Mouse (Mus musculus): Measurements from ENCODE around the gene Bcl2l1. TPM values are rescaled to one million over a fixed set of nuclear protein-coding genes. Genes with fewer than 3 reads are reported as not detected.

The Bcl2l1 gene
- polyA plus RNA-seq, 1 experiment, result 99.2 TPM

GRCm38 (mm10) chr2:152817596-152818291, 13.8 kb downstream of the Bcl2l1 start:
- TF ChIP-seq CTCF (IDR thresholded peaks at IDR 0.05; ENCODE audit: extremely low read depth, insufficient read depth, low read length), result no peak
- TF ChIP-seq POLR2A (IDR thresholded peaks at IDR 0.05; ENCODE audit: extremely low read depth, insufficient read depth, low read length), result no peak
- Histone ChIP-seq H3K4me1 (ENCODE audit: control insufficient read depth, insufficient read depth, low read length) (peaks cover 30% of the 10 kb centered on the region), H3K4me3 (ENCODE audit: insufficient read depth, low read length) (no peak overlapping the region), H3K27ac (ENCODE audit: insufficient read depth, low read length) (peak overlapping the region; percentile 66)

GRCm38 (mm10) chr2:152816657-152817348, 14.7 kb downstream of the Bcl2l1 start:
- TF ChIP-seq POLR2A (IDR thresholded peaks at IDR 0.05; ENCODE audit: extremely low read depth, insufficient read depth, low read length), result no peak
- no peak for TF ChIP-seq CTCF (IDR thresholded peaks at IDR 0.05; ENCODE audit: extremely low read depth, insufficient read depth, low read length)
- peak overlapping the region; percentile 60; the same call in 1 of the 2 replicates for H3K27ac ChIP-seq (ENCODE audit: insufficient read depth, low read length)
- no peak overlapping the region for H3K4me3 ChIP-seq (ENCODE audit: insufficient read depth, low read length)
- peaks cover 31% of the 10 kb centered on the region for H3K4me1 ChIP-seq (ENCODE audit: control insufficient read depth, insufficient read depth, low read length)

- H3K27ac ChIP-seq (ENCODE audit: insufficient read depth, low read length), result peak overlapping the region; percentile 32
- peaks cover 29% of the 10 kb centered on the region for H3K4me1 ChIP-seq (ENCODE audit: control insufficient read depth, insufficient read depth, low read length)
- TF ChIP-seq CTCF (IDR thresholded peaks at IDR 0.05; ENCODE audit: extremely low read depth, insufficient read depth, low read length), result no peak
- TF ChIP-seq POLR2A (IDR thresholded peaks at IDR 0.05; ENCODE audit: extremely low read depth, insufficient read depth, low read length), result no peak
- no peak overlapping the region for H3K4me3 ChIP-seq (ENCODE audit: insufficient read depth, low read length)
Measured at GRCm38 (mm10) chr2:152815879-152816656, 15.5 kb downstream of the Bcl2l1 start.

GRCm38 (mm10) chr2:152814213-152814874, 17.2 kb downstream of the Bcl2l1 start:
- Histone ChIP-seq H3K27ac (ENCODE audit: insufficient read depth, low read length) (no peak overlapping the region), H3K4me3 (ENCODE audit: insufficient read depth, low read length) (no peak overlapping the region), H3K4me1 (ENCODE audit: control insufficient read depth, insufficient read depth, low read length) (peaks cover 26% of the 10 kb centered on the region)
- no peak for TF ChIP-seq CTCF (IDR thresholded peaks at IDR 0.05; ENCODE audit: extremely low read depth, insufficient read depth, low read length)
- no peak for TF ChIP-seq POLR2A (IDR thresholded peaks at IDR 0.05; ENCODE audit: extremely low read depth, insufficient read depth, low read length)

GRCm38 (mm10) chr2:152813232-152813631, 18.3 kb downstream of the Bcl2l1 start:
- Histone ChIP-seq H3K4me1 (ENCODE audit: control insufficient read depth, insufficient read depth, low read length) (peaks cover 21% of the 10 kb centered on the region), H3K4me3 (ENCODE audit: insufficient read depth, low read length) (no peak overlapping the region), H3K27ac (ENCODE audit: insufficient read depth, low read length) (peak overlapping the region; percentile 19; the same call in 1 of the 2 replicates)
- TF ChIP-seq POLR2A (IDR thresholded peaks at IDR 0.05; ENCODE audit: extremely low read depth, insufficient read depth, low read length) (no peak), CTCF (IDR thresholded peaks at IDR 0.05; ENCODE audit: extremely low read depth, insufficient read depth, low read length) (no peak)

GRCm38 (mm10) chr2:152811336-152812165, 20.0 kb downstream of the Bcl2l1 start:
- Histone ChIP-seq H3K27ac (ENCODE audit: insufficient read depth, low read length) (peak overlapping the region; percentile 74), H3K4me1 (ENCODE audit: control insufficient read depth, insufficient read depth, low read length) (peaks cover 13% of the 10 kb centered on the region), H3K4me3 (ENCODE audit: insufficient read depth, low read length) (no peak overlapping the region)
- TF ChIP-seq POLR2A (IDR thresholded peaks at IDR 0.05; ENCODE audit: extremely low read depth, insufficient read depth, low read length), result no peak
- TF ChIP-seq CTCF (IDR thresholded peaks at IDR 0.05; ENCODE audit: extremely low read depth, insufficient read depth, low read length), result no peak

- Histone ChIP-seq H3K4me1 (ENCODE audit: control insufficient read depth, insufficient read depth, low read length) (peaks cover 9% of the 10 kb centered on the region), H3K4me3 (ENCODE audit: insufficient read depth, low read length) (no peak overlapping the region), H3K27ac (ENCODE audit: insufficient read depth, low read length) (peak overlapping the region; percentile 74)
- no peak for TF ChIP-seq CTCF (IDR thresholded peaks at IDR 0.05; ENCODE audit: extremely low read depth, insufficient read depth, low read length)
- TF ChIP-seq POLR2A (IDR thresholded peaks at IDR 0.05; ENCODE audit: extremely low read depth, insufficient read depth, low read length), result no peak
Measured at GRCm38 (mm10) chr2:152810158-152810941, 21.2 kb downstream of the Bcl2l1 start.

GRCm38 (mm10) chr2:152808178-152808577, 23.4 kb downstream of the Bcl2l1 start:
- H3K4me1 ChIP-seq (ENCODE audit: control insufficient read depth, insufficient read depth, low read length), result peaks cover 11% of the 10 kb centered on the region; the same call in 1 of the 2 replicates
- no peak overlapping the region for H3K27ac ChIP-seq (ENCODE audit: insufficient read depth, low read length)
- no peak overlapping the region for H3K4me3 ChIP-seq (ENCODE audit: insufficient read depth, low read length)
- no peak for TF ChIP-seq POLR2A (IDR thresholded peaks at IDR 0.05; ENCODE audit: extremely low read depth, insufficient read depth, low read length)
- TF ChIP-seq CTCF (IDR thresholded peaks at IDR 0.05; ENCODE audit: extremely low read depth, insufficient read depth, low read length), result no peak
